Mouse (Mus musculus) liver, adult 2 months (tissue): ENCODE results near the gene Eef2. TPM values are rescaled to one million over a fixed set of nuclear protein-coding genes. Genes with fewer than 3 reads are reported as not detected.
A peak's percentile ranks its signal among the peaks of the same experiment; 100 is the strongest.

Source experiments
- DNase-seq: peaks from one replicate; pipeline ENCODE4 v3.0.0-alpha.2; 2011; ENCODE audit warnings: low read depth, low spot score; ENCODE audit errors: extremely low read depth
- H3K27ac ChIP-seq: fragments of 200-500 bp; replicated peaks from 2 replicates; pipeline ENCODE4 v1.5.1; 2012; ENCODE audit warnings: low read depth, mild to moderate bottlenecking, control low read depth, inconsistent platforms, low read length; ENCODE audit not compliant: insufficient read depth
- H3K27me3 ChIP-seq: fragments of 200-500 bp; 2 replicates; pipeline ENCODE4 v1.6.1; 2012; ENCODE audit warnings: mild to moderate bottlenecking, moderate library complexity, low read length, inconsistent platforms; ENCODE audit not compliant: control insufficient read depth, insufficient read depth
- H3K36me3 ChIP-seq: fragments of 200-500 bp; 2 replicates; pipeline ENCODE4 v1.6.1; 2012; ENCODE audit warnings: low read length, inconsistent platforms; ENCODE audit not compliant: control insufficient read depth, insufficient read depth
- H3K4me1 ChIP-seq: fragments of 200-500 bp; 2 replicates; pipeline ENCODE4 v1.6.1; 2011; ENCODE audit warnings: low read length; ENCODE audit not compliant: control insufficient read depth, insufficient read depth
- H3K4me3 ChIP-seq: fragments of 200-500 bp; 2 replicates; pipeline ENCODE4 v1.5.1; 2011; ENCODE audit warnings: low read depth, mild to moderate bottlenecking, control low read depth, low read length, moderate library complexity; ENCODE audit not compliant: insufficient read depth
- H3K79me2 ChIP-seq: fragments of 200-500 bp; 2 replicates; pipeline ENCODE4 v1.6.1; 2012; ENCODE audit warnings: inconsistent platforms, mild to moderate bottlenecking, low read length, moderate library complexity; ENCODE audit not compliant: control insufficient read depth, insufficient read depth
- H3K9ac ChIP-seq: fragments of 200-500 bp; 2 replicates; pipeline ENCODE4 v1.6.1; 2012; ENCODE audit warnings: low read depth, mild to moderate bottlenecking, control low read depth, inconsistent platforms, low read length
- CTCF ChIP-seq: fragments of 200-500 bp; IDR thresholded peaks from 2 replicates; pipeline ENCODE4 v1.5.1; 2011; ENCODE audit warnings: low read depth, low read length, control low read depth
- POLR2A ChIP-seq: fragments of 200-500 bp; IDR thresholded peaks from 2 replicates; pipeline ENCODE4 v1.6.1; 2011; ENCODE audit warnings: low read length, control low read depth; ENCODE audit not compliant: insufficient read depth; ENCODE audit errors: extremely low read depth
- WGBS: fragments of 180-500 bp; shearing (Covaris S2); methylation state at CpG from one replicate; pipeline ENCODE4 v1.1.7; 2018; 5-methylcytosine and 5-hydroxymethylcytosine counted together
- polyA plus RNA-seq: library from polyadenylated mRNA; depleted of rRNA; stranded (reverse); fragments of >200 nt; gene quantifications from 2 replicates; pipeline ENCODE4 v1.2.3, GENCODE M21; 2012; rRNA removed
- total RNA-seq: library from RNA; depleted of rRNA; stranded (reverse); fragments of >200 nt; gene quantifications from 2 replicates; pipeline ENCODE4 v1.2.3, GENCODE M21; 2014; rRNA removed

Eef2 gene
- total RNA-seq (812 and 946 TPM in 2 replicates), polyA plus RNA-seq (1,151 and 1,204 TPM in 2 replicates)

GRCm38 (mm10) chr10:81176466-81177271 lies at the start of gene Eef2:
Gene Eef2 (plus strand): TSS chr10:81176631.
- Histone ChIP-seq H3K9ac (peak within 1 kb of the TSS; percentile 93), H3K4me1 (peaks cover 22% of the 10 kb centered on the region), H3K36me3 (peaks cover 38% of the 10 kb centered on the region), H3K4me3 (peak within 1 kb of the TSS; percentile 80), H3K27me3 (no peaks in the 10 kb centered on the region), H3K79me2 (peaks cover 20% of the 10 kb centered on the region), H3K27ac (peak within 1 kb of the TSS; percentile 94)
- peak; percentile 97 for TF ChIP-seq POLR2A
- TF ChIP-seq CTCF, result no peak
- WGBS, result under 1% methylated on average over 77 of the region's 77 CpGs
- DNase-seq, result no peak

DNA sequence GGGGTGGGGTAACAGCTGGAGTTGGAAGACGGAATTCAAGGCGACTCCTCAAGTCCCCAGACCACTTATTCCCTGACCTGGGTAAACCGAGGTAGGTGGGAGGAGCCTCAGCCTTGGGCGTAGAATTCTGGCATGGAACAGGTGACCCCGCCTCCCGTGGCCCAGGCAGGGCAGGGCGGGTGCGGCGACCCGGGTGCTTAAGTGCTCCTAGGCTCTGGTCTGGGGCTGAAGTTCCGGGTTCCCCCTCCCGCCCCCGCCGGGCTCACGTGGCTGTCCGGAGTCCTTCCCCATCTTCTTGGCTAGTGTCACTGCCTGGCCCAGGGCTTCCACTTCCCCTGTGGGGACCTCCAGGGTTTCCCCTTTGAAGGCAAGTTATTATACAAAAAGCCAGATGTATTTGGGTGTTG lies 42.2 kb upstream of the Eef2 start:
- DNase-seq, result peak; percentile 60
- Histone ChIP-seq H3K79me2 (peaks cover 15% of the 10 kb centered on the region; the same call in 1 of the 2 replicates), H3K4me1 (peaks cover 13% of the 10 kb centered on the region)

GRCm38 (mm10) chr10:81134966-81135681 lies 41.3 kb upstream of the Eef2 start, which contains the start of gene Zbtb7a:
Gene Zbtb7a (plus strand): TSS chr10:81135220.
- Histone ChIP-seq H3K79me2 (peaks cover 24% of the 10 kb centered on the region), H3K36me3 (no peaks in the 10 kb centered on the region), H3K4me3 (peak within 1 kb of the TSS; percentile 97), H3K9ac (peak within 1 kb of the TSS; percentile 96), H3K27ac (peak within 1 kb of the TSS; percentile 99), H3K4me1 (peaks cover 14% of the 10 kb centered on the region), H3K27me3 (no peaks in the 10 kb centered on the region)
- WGBS, result 5% methylated on average over 40 of the region's 41 CpGs
- TF ChIP-seq POLR2A (0 out of 2 replicates have a peak, but pooled peaks have one; percentile 3), CTCF (no peak)
- DNase-seq, result no peak

More for the DNA sequence above, 42.2 kb upstream of the Eef2 start:
- peak overlapping the region; percentile 56 for H3K27ac ChIP-seq
- TF ChIP-seq POLR2A, result 0 out of 2 replicates have a peak, but pooled peaks have one; percentile 11
- TF ChIP-seq CTCF, result no peak
- no peaks in the 10 kb centered on the region for H3K27me3 ChIP-seq
- H3K36me3 ChIP-seq, result no peaks in the 10 kb centered on the region
- H3K9ac ChIP-seq, result peak overlapping the region; percentile 32
- WGBS, result 20% methylated on average over 16 of the region's 16 CpGs
- H3K4me3 ChIP-seq, result peak overlapping the region; percentile 24; the same call in 1 of the 2 replicates

DNA sequence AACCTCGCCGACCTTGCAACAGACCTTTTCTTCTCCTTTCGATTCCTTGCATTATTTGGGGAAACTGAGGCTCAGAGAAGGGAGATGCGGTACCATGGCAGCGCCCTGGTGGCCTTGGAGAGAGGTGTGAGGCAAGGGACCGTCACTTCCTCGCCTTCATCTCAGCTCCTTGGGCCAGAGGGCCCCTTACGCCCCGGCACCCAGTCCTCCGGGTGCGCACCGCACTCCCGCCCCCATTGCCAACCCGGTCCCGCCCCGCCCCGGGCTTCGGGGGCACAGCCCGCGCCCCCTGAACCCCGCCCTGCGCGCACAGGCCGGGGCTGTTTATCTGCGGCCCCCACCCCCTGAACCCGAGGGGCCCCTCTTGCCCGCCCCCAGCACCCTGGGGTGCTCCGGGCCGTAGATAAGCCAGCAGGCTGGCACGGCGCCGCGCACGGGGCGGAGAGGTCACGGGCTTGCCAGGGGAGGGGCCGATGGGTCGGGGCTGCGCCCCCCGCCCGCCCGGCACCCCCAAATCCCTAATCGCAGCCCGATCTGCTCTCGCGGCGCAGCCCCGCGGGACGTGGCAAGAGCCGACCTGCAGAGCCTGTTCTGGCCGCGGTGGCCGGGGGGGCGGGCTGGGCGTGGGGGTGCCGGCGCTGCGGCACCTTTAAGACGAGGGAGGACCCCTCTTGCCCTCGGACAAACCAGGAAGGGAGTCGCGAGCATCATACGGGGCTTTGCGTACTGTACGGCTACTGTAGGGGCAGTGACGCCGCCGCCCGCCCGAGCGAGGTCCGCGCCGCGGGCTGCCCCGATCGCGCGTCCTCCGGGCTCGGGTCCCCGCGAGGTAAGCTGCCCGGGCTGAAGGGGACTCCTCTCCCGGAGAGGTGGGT lies 40.4 kb upstream of the Eef2 start:
- Histone ChIP-seq H3K79me2 (peaks cover 34% of the 10 kb centered on the region), H3K9ac (peak overlapping the region; percentile 96), H3K27ac (peak overlapping the region; percentile 99), H3K4me3 (peak overlapping the region; percentile 97), H3K27me3 (no peaks in the 10 kb centered on the region), H3K36me3 (no peaks in the 10 kb centered on the region), H3K4me1 (peaks cover 22% of the 10 kb centered on the region)
- under 1% methylated on average over 71 of the region's 86 CpGs for WGBS
- DNase-seq, result peak; percentile 70
- TF ChIP-seq CTCF (no peak), POLR2A (peak; percentile 60; the same call in 1 of the 2 replicates)

- peak overlapping the region; percentile 96 for H3K9ac ChIP-seq
- H3K79me2 ChIP-seq, result peaks cover 41% of the 10 kb centered on the region
- H3K4me1 ChIP-seq, result peaks cover 22% of the 10 kb centered on the region
- whole genome bisulfite sequencing, result 2% methylated on average over 43 of the region's 50 CpGs
- H3K27ac ChIP-seq, result peak overlapping the region; percentile 99
- H3K27me3 ChIP-seq, result no peaks in the 10 kb centered on the region
- H3K36me3 ChIP-seq, result no peaks in the 10 kb centered on the region
- TF ChIP-seq CTCF (no peak), POLR2A (peak; percentile 35; the same call in 1 of the 2 replicates)
- DNase-seq, result peak; percentile 71
- H3K4me3 ChIP-seq, result peak overlapping the region; percentile 97
Measured at GRCm38 (mm10) chr10:81136706-81137231, 39.7 kb upstream of the Eef2 start.
